Mouse (Mus musculus) hindbrain, embryonic 16.5 days (tissue): Measurements from ENCODE around the gene Ano3. TPM values are rescaled to one million over a fixed set of nuclear protein-coding genes. Genes with fewer than 3 reads are reported as not detected.
A peak's percentile ranks its signal among the peaks of the same experiment; 100 is the strongest.

Source experiments
- ATAC-seq: fragments of 200-750 bp; cut with Nextera tagmentation; 2 replicates; pipeline ENCODE4 v1.8.0; 2017; ENCODE audit warnings: moderate TSS enrichment, moderate library complexity
- H3K27ac ChIP-seq: fragments of 300-500 bp; sonication (generic); 2 replicates; pipeline ENCODE4 v1.5.1; 2014; ENCODE audit warnings: low read depth, mild to moderate bottlenecking, control low read depth, low read length, moderate library complexity
- H3K27me3 ChIP-seq: fragments of 300-500 bp; sonication (generic); replicated peaks from 2 replicates; pipeline ENCODE4 v1.6.1; 2014; ENCODE audit warnings: low read length; ENCODE audit not compliant: control insufficient read depth, insufficient read depth
- H3K36me3 ChIP-seq: fragments of 300-500 bp; sonication (generic); 2 replicates; pipeline ENCODE4 v1.6.1; 2014; ENCODE audit warnings: mild to moderate bottlenecking, low read length, moderate library complexity, mixed read lengths; ENCODE audit not compliant: control insufficient read depth, insufficient read depth
- H3K4me1 ChIP-seq: fragments of 300-500 bp; sonication (generic); 2 replicates; pipeline ENCODE4 v1.6.1; 2014; ENCODE audit warnings: low read depth, low read length; ENCODE audit not compliant: control insufficient read depth, insufficient read depth
- H3K4me2 ChIP-seq: fragments of 300-500 bp; sonication (generic); 2 replicates; pipeline ENCODE4 v1.6.1; 2014; ENCODE audit warnings: mild to moderate bottlenecking, low read length, control low read depth, moderate library complexity
- H3K4me3 ChIP-seq: fragments of 300-500 bp; sonication (generic); 2 replicates; pipeline ENCODE4 v1.5.1; 2014; ENCODE audit warnings: mild to moderate bottlenecking, low read length, control low read depth, moderate library complexity
- H3K9ac ChIP-seq: fragments of 300-500 bp; sonication (generic); 2 replicates; pipeline ENCODE4 v1.6.1; 2014; ENCODE audit warnings: low read depth, mild to moderate bottlenecking, control low read depth, low read length, moderate library complexity
- H3K9me3 ChIP-seq: fragments of 300-500 bp; sonication (generic); 2 replicates; pipeline ENCODE4 v1.6.1; 2014; ENCODE audit warnings: mild to moderate bottlenecking, low read length, moderate library complexity; ENCODE audit not compliant: control insufficient read depth
- WGBS: fragments of 180-500 bp; shearing (Covaris S2); extraction: QIAGEN DNeasy Blood & Tissue Kit; methylation state at CpG from one replicate; pipeline ENCODE4 v1.1.7; 2014; 5-methylcytosine and 5-hydroxymethylcytosine counted together
- polyA plus RNA-seq: library from polyadenylated mRNA; unstranded; fragments of >200 nt; fragmentation: Nextera tagmentation; extraction: Ambion mirVana; gene quantifications from 2 replicates; pipeline ENCODE4 v1.2.1, GENCODE M21; 2015

Ano3 gene
- polyA plus RNA-seq, 1 experiment from 2014 or later = 0.98 TPM

GRCm38 (mm10) chr2:110863376-110863775 is 87.3 kb downstream of the Ano3 start:
- H3K4me2 ChIP-seq = no peak overlapping the region
- no peak overlapping the region for H3K4me3 ChIP-seq
- no peaks in the 10 kb centered on the region for H3K4me1 ChIP-seq
- WGBS = 82% methylated on average over 4 of the region's 4 CpGs
- no peaks in the 10 kb centered on the region for H3K27me3 ChIP-seq
- H3K9ac ChIP-seq = no peak overlapping the region
- no peak overlapping the region for H3K27ac ChIP-seq
- H3K9me3 ChIP-seq = no peaks in the 10 kb centered on the region
- ATAC-seq = no peak
- no peaks in the 10 kb centered on the region for H3K36me3 ChIP-seq

GRCm38 (mm10) chr2:110839559-110840243 is 111.0 kb downstream of the Ano3 start:
- H3K27me3 ChIP-seq = no peaks in the 10 kb centered on the region
- no peak for ATAC-seq
- H3K36me3 ChIP-seq = no peaks in the 10 kb centered on the region
- no peak overlapping the region for H3K4me3 ChIP-seq
- WGBS = 40% methylated on average over 7 of the region's 7 CpGs
- no peaks in the 10 kb centered on the region for H3K4me1 ChIP-seq
- no peak overlapping the region for H3K27ac ChIP-seq
- H3K9me3 ChIP-seq = no peaks in the 10 kb centered on the region
- H3K9ac ChIP-seq = no peak overlapping the region
- peak overlapping the region; percentile 24; the same call in 1 of the 2 replicates for H3K4me2 ChIP-seq

- H3K4me3 ChIP-seq = no peak overlapping the region
- no peaks in the 10 kb centered on the region for H3K9me3 ChIP-seq
- H3K36me3 ChIP-seq = no peaks in the 10 kb centered on the region
- no peak overlapping the region for H3K4me2 ChIP-seq
- H3K9ac ChIP-seq = no peak overlapping the region
- peak; percentile 58; the same call in 1 of the 2 replicates for ATAC-seq
- no peaks in the 10 kb centered on the region for H3K4me1 ChIP-seq
- H3K27me3 ChIP-seq = no peaks in the 10 kb centered on the region
- H3K27ac ChIP-seq = no peak overlapping the region
These were observed 134.5 kb downstream of the Ano3 start for GRCm38 (mm10) chr2:110816189-110816588.

GRCm38 (mm10) chr2:110814964-110815363 is 135.8 kb downstream of the Ano3 start:
- WGBS = 90% methylated on average over 1 of the region's 1 CpGs
- Histone ChIP-seq H3K4me2 (no peak overlapping the region), H3K27me3 (no peaks in the 10 kb centered on the region), H3K27ac (no peak overlapping the region), H3K36me3 (no peaks in the 10 kb centered on the region), H3K9me3 (no peaks in the 10 kb centered on the region), H3K4me3 (no peak overlapping the region), H3K4me1 (no peaks in the 10 kb centered on the region), H3K9ac (no peak overlapping the region)
- no peak for ATAC-seq

- Histone ChIP-seq H3K36me3 (no peaks in the 10 kb centered on the region), H3K9ac (no peak overlapping the region), H3K4me1 (no peaks in the 10 kb centered on the region), H3K9me3 (no peaks in the 10 kb centered on the region), H3K4me3 (no peak overlapping the region), H3K27ac (no peak overlapping the region), H3K27me3 (no peaks in the 10 kb centered on the region), H3K4me2 (no peak overlapping the region)
- ATAC-seq = no peak
- 94% methylated on average over 5 of the region's 5 CpGs for WGBS
These were observed 144.2 kb downstream of the Ano3 start for GRCm38 (mm10) chr2:110806302-110807093.

- Histone ChIP-seq H3K4me1 (no peaks in the 10 kb centered on the region), H3K9ac (no peak overlapping the region), H3K27me3 (no peaks in the 10 kb centered on the region), H3K4me3 (no peak overlapping the region), H3K27ac (no peak overlapping the region), H3K4me2 (no peak overlapping the region), H3K36me3 (no peaks in the 10 kb centered on the region), H3K9me3 (no peaks in the 10 kb centered on the region)
- ATAC-seq = no peak
- 55% methylated on average over 1 of the region's 1 CpGs for WGBS
These were observed 154.8 kb downstream of the Ano3 start for GRCm38 (mm10) chr2:110795928-110796327.

- Histone ChIP-seq H3K36me3 (no peaks in the 10 kb centered on the region), H3K4me2 (no peak overlapping the region), H3K4me1 (no peaks in the 10 kb centered on the region), H3K27ac (no peak overlapping the region), H3K27me3 (no peaks in the 10 kb centered on the region), H3K4me3 (no peak overlapping the region), H3K9ac (no peak overlapping the region), H3K9me3 (no peaks in the 10 kb centered on the region)
- WGBS = 69% methylated on average over 3 of the region's 3 CpGs
- no peak for ATAC-seq
These were observed 155.3 kb downstream of the Ano3 start for GRCm38 (mm10) chr2:110795433-110795832.

- H3K36me3 ChIP-seq = no peaks in the 10 kb centered on the region
- H3K27ac ChIP-seq = no peak overlapping the region
- WGBS = 73% methylated on average over 3 of the region's 3 CpGs
- H3K4me3 ChIP-seq = no peak overlapping the region
- no peak overlapping the region for H3K4me2 ChIP-seq
- no peak for ATAC-seq
- no peaks in the 10 kb centered on the region for H3K27me3 ChIP-seq
- no peaks in the 10 kb centered on the region for H3K9me3 ChIP-seq
- H3K4me1 ChIP-seq = no peaks in the 10 kb centered on the region
- no peak overlapping the region for H3K9ac ChIP-seq
These were observed 163.3 kb downstream of the Ano3 start for GRCm38 (mm10) chr2:110787396-110787795.

- H3K4me1 ChIP-seq = no peaks in the 10 kb centered on the region
- no peak for ATAC-seq
- 10% methylated on average over 2 of the region's 2 CpGs for WGBS
- no peaks in the 10 kb centered on the region for H3K9me3 ChIP-seq
- H3K4me3 ChIP-seq = no peak overlapping the region
- no peak overlapping the region for H3K27ac ChIP-seq
- H3K36me3 ChIP-seq = no peaks in the 10 kb centered on the region
- no peaks in the 10 kb centered on the region for H3K27me3 ChIP-seq
- H3K4me2 ChIP-seq = no peak overlapping the region
- no peak overlapping the region for H3K9ac ChIP-seq
These were observed 191.3 kb downstream of the Ano3 start for GRCm38 (mm10) chr2:110759434-110759833.
